Mouse (Mus musculus) neutrophil, adult 65 days (primary cell): Measurements from ENCODE around the gene Psmc4. TPM values are rescaled to one million over a fixed set of nuclear protein-coding genes. Genes with fewer than 3 reads are reported as not detected.

ENCODE experiments used
- total RNA-seq: library from RNA; stranded (reverse); gene quantifications from 2 replicates; pipeline ENCODE4 v1.2.4, GENCODE M21; 2023

The Psmc4 gene
- 66.2 and 72.8 TPM in 2 replicates for total RNA-seq

DNA sequence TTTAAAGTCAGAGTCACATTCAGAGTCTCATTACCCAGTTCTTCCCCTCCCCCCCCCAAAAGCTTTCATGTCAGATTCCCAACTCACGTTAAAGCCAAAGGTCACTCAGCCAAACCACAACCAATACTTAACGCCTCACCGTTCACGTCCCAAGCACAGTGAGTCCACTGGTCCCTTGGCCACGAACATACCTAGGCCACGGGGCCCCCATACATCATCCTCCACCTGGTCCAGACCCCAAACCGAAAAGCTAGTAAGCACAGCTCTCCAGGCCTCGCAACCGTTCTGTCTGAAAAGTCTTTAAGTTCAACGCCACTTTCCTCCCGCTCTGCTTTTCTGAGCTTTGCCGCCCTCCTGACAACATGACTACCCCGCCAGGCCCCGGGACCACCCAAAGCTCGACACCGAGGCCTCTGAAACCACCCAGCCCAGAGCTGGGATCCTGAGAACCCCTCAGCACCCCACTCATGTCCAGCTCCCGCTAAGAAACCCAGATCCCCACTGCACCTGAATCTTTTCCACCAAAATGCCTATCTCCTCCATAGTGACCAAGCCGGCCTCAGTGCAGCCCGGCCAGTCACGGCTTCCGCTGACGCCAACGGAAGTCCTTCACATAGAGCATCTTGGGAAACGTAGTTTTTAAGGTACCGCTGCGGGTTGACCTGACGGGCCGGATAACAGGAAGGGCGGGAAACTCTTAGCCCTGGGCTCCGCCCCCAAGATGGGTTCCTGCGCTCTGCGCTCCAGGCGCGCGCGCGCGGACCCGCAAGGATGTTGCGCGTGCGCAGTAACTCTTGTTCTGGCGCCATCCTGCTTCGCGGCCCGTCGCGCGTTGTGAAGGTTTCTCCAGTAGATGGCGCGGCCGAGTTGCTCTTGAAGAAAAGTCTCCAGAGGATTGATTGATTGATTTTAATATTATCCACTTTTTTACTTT, at the start of gene Psmc4:
TSS of gene Psmc4 (minus strand) at position 626 of the 934 bp plus-strand sequence.

GRCm38 (mm10) chr7:28070531-28071298, 20.8 kb upstream of the Psmc4 start, which contains the start of gene Fcgbp:
TSS of gene Fcgbp (plus strand) at chr7:28071236.

GRCm38 (mm10) chr7:28013549-28014444, 36.1 kb downstream of the Psmc4 start, which contains the start of gene Zfp850:
TSS of gene Zfp850 (minus strand) at chr7:28014115.

Other genes with a start within 250 kb of the Psmc4 start
- 2.7 and 4.9 TPM in 2 replicates for gene Zfp626, start 242.9 kb downstream of the Psmc4 start, total RNA-seq
- gene Zfp59, start 211.5 kb downstream of the Psmc4 start, total RNA-seq, result 0.25 and 0.73 TPM in 2 replicates
- gene Zfp607a, start 192.6 kb downstream of the Psmc4 start, total RNA-seq, result 2.1 and 3.2 TPM in 2 replicates
- 1.3 and 2.2 TPM in 2 replicates for gene Zfp974, start 120.6 kb downstream of the Psmc4 start, total RNA-seq
- gene Zfp780b, start 70.9 kb downstream of the Psmc4 start, total RNA-seq, result 2.6 and 2.8 TPM in 2 replicates
- gene Zfp850, start 36.0 kb downstream of the Psmc4 start, total RNA-seq, result 1.0 and 1.8 TPM in 2 replicates
- not detected in 2 replicates for gene Fcgbp, start 21.1 kb upstream of the Psmc4 start, total RNA-seq
- gene 9530053A07Rik, start 79.4 kb upstream of the Psmc4 start, total RNA-seq, result not detected in 2 replicates
- gene Fbl, start 119.6 kb upstream of the Psmc4 start, total RNA-seq, result 39.0 and 39.8 TPM in 2 replicates
- gene Dyrk1b, start 129.4 kb upstream of the Psmc4 start, total RNA-seq, result 18.7 and 20.9 TPM in 2 replicates
- 1.2 and 1.6 TPM in 2 replicates for gene Eid2, start 217.8 kb upstream of the Psmc4 start, total RNA-seq
- 5.0 and 6.9 TPM in 2 replicates for gene Eid2b, start 227.6 kb upstream of the Psmc4 start, total RNA-seq
- gene Selenov, start 241.1 kb upstream of the Psmc4 start, total RNA-seq, result not detected in 2 replicates